Comparison of ENCODE assay signal across 11 mouse cellular contexts in the genomic region with DNA sequence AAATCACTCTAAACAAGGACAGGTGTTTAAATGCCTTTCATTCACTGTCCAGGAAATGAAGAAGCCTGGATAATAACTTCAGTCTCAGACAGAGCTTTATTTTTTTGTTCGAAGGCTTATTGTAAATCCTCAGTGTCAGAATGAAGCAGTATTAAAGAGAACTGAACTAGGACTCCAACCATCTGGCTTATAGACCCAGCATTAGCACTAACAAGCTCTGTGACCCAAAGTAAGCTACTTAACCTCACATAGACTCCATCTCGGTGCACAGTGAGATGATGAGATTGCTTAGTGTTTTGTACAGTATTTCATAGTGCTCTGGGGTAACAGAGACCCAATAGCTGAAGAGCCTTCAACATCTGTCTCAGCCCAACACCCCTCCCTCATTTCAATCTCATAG.
"Had no signal": no experiment of that assay in that cellular context is flagged by ENCODE, and none has a peak within 500 bp of the region (broad histone marks: within the 10 kb centered on the region; RNA-seq: fewer than 3 reads in every experiment).

No protein-coding gene starts in this region.

- DNase-seq: right cerebral cortex, adult 18-20 months; right cerebral cortex, postnatal 14 days; right cerebral cortex, postnatal 25 days; right cerebral cortex, postnatal 4 days; spleen, adult 18-20 months; thymus, adult 18-20 months; thymus, adult 2 months; thymus, postnatal 14 days; thymus, postnatal 25 days; thymus, postnatal 36 days; thymus, postnatal 4 days had no signal
